Mouse (Mus musculus) liver, adult 2 months (tissue): ENCODE measurements around the gene Cdh4. TPM values are rescaled to one million over a fixed set of nuclear protein-coding genes. Genes with fewer than 3 reads are reported as not detected.

Experiments used
- DNase-seq: peaks from one replicate; pipeline ENCODE4 v3.0.0-alpha.2; 2011; ENCODE audit warnings: low read depth, low spot score; ENCODE audit errors: extremely low read depth
- H3K27ac ChIP-seq: fragments of 200-500 bp; replicated peaks from 2 replicates; pipeline ENCODE4 v1.5.1; 2012; ENCODE audit warnings: low read depth, mild to moderate bottlenecking, control low read depth, inconsistent platforms, low read length; ENCODE audit not compliant: insufficient read depth
- H3K27me3 ChIP-seq: fragments of 200-500 bp; 2 replicates; pipeline ENCODE4 v1.6.1; 2012; ENCODE audit warnings: mild to moderate bottlenecking, moderate library complexity, low read length, inconsistent platforms; ENCODE audit not compliant: control insufficient read depth, insufficient read depth
- H3K36me3 ChIP-seq: fragments of 200-500 bp; 2 replicates; pipeline ENCODE4 v1.6.1; 2012; ENCODE audit warnings: low read length, inconsistent platforms; ENCODE audit not compliant: control insufficient read depth, insufficient read depth
- H3K4me1 ChIP-seq: fragments of 200-500 bp; 2 replicates; pipeline ENCODE4 v1.6.1; 2011; ENCODE audit warnings: low read length; ENCODE audit not compliant: control insufficient read depth, insufficient read depth
- H3K4me3 ChIP-seq: fragments of 200-500 bp; 2 replicates; pipeline ENCODE4 v1.5.1; 2011; ENCODE audit warnings: low read depth, mild to moderate bottlenecking, control low read depth, low read length, moderate library complexity; ENCODE audit not compliant: insufficient read depth
- H3K79me2 ChIP-seq: fragments of 200-500 bp; 2 replicates; pipeline ENCODE4 v1.6.1; 2012; ENCODE audit warnings: inconsistent platforms, mild to moderate bottlenecking, low read length, moderate library complexity; ENCODE audit not compliant: control insufficient read depth, insufficient read depth
- H3K9ac ChIP-seq: fragments of 200-500 bp; 2 replicates; pipeline ENCODE4 v1.6.1; 2012; ENCODE audit warnings: low read depth, mild to moderate bottlenecking, control low read depth, inconsistent platforms, low read length
- CTCF ChIP-seq: fragments of 200-500 bp; IDR thresholded peaks from 2 replicates; pipeline ENCODE4 v1.5.1; 2011; ENCODE audit warnings: low read depth, low read length, control low read depth
- POLR2A ChIP-seq: fragments of 200-500 bp; IDR thresholded peaks from 2 replicates; pipeline ENCODE4 v1.6.1; 2011; ENCODE audit warnings: low read length, control low read depth; ENCODE audit not compliant: insufficient read depth; ENCODE audit errors: extremely low read depth
- WGBS: fragments of 180-500 bp; shearing (Covaris S2); methylation state at CpG from one replicate; pipeline ENCODE4 v1.1.7; 2018; 5-methylcytosine and 5-hydroxymethylcytosine counted together
- polyA plus RNA-seq: library from polyadenylated mRNA; depleted of rRNA; stranded (reverse); fragments of >200 nt; gene quantifications from 2 replicates; pipeline ENCODE4 v1.2.3, GENCODE M21; 2012
- total RNA-seq: library from RNA; depleted of rRNA; stranded (reverse); fragments of >200 nt; gene quantifications from 2 replicates; pipeline ENCODE4 v1.2.3, GENCODE M21; 2014

The Cdh4 gene
- total and polyA plus RNA-seq, 2 experiments = 0.18 to 0.37 TPM

GRCm38 (mm10) chr2:179921021-179921653, 478.9 kb downstream of the Cdh4 start:
- Histone ChIP-seq H3K9ac (no peak overlapping the region), H3K4me3 (no peak overlapping the region), H3K79me2 (no peaks in the 10 kb centered on the region), H3K27me3 (no peaks in the 10 kb centered on the region), H3K4me1 (no peaks in the 10 kb centered on the region), H3K27ac (no peak overlapping the region), H3K36me3 (peaks cover 20% of the 10 kb centered on the region)
- WGBS = 95% methylated on average over 8 of the region's 8 CpGs
- no peak for DNase-seq
- no peak for TF ChIP-seq CTCF
- no peak for TF ChIP-seq POLR2A

- Histone ChIP-seq H3K9ac (no peak overlapping the region), H3K27me3 (no peaks in the 10 kb centered on the region), H3K4me1 (no peaks in the 10 kb centered on the region), H3K27ac (no peak overlapping the region), H3K4me3 (no peak overlapping the region), H3K36me3 (peaks cover 21% of the 10 kb centered on the region), H3K79me2 (no peaks in the 10 kb centered on the region)
- no peak for DNase-seq
- TF ChIP-seq CTCF (no peak), POLR2A (no peak)
- 90% methylated on average over 6 of the region's 6 CpGs for WGBS
Measured at GRCm38 (mm10) chr2:179924038-179924437, 481.8 kb downstream of the Cdh4 start.

GRCm38 (mm10) chr2:179929166-179929565, 486.9 kb downstream of the Cdh4 start:
- WGBS = 89% methylated on average over 13 of the region's 13 CpGs

GRCm38 (mm10) chr2:179931741-179932140, 489.5 kb downstream of the Cdh4 start:
- H3K27ac ChIP-seq = no peak overlapping the region
- H3K36me3 ChIP-seq = peaks cover 4% of the 10 kb centered on the region; the same call in 1 of the 2 replicates
- no peaks in the 10 kb centered on the region for H3K27me3 ChIP-seq
- no peak for DNase-seq
- no peaks in the 10 kb centered on the region for H3K4me1 ChIP-seq
- no peak overlapping the region for H3K9ac ChIP-seq
- no peaks in the 10 kb centered on the region for H3K79me2 ChIP-seq
- 94% methylated on average over 16 of the region's 16 CpGs for WGBS
- no peak overlapping the region for H3K4me3 ChIP-seq
- TF ChIP-seq POLR2A (no peak), CTCF (no peak)

More at GRCm38 (mm10) chr2:179929166-179929565, 486.9 kb downstream of the Cdh4 start:
- H3K36me3 ChIP-seq = peaks cover 5% of the 10 kb centered on the region; the same call in 1 of the 2 replicates
- H3K4me1 ChIP-seq = no peaks in the 10 kb centered on the region
- DNase-seq = no peak
- no peaks in the 10 kb centered on the region for H3K27me3 ChIP-seq
- H3K9ac ChIP-seq = no peak overlapping the region
- H3K27ac ChIP-seq = no peak overlapping the region
- no peak for TF ChIP-seq CTCF
- no peak for TF ChIP-seq POLR2A
- no peak overlapping the region for H3K4me3 ChIP-seq
- no peaks in the 10 kb centered on the region for H3K79me2 ChIP-seq

GRCm38 (mm10) chr2:179934165-179934564, 491.9 kb downstream of the Cdh4 start:
- Histone ChIP-seq H3K4me3 (no peak overlapping the region), H3K27ac (no peak overlapping the region), H3K27me3 (no peaks in the 10 kb centered on the region), H3K36me3 (no peaks in the 10 kb centered on the region), H3K9ac (no peak overlapping the region), H3K79me2 (peaks cover 8% of the 10 kb centered on the region; the same call in 1 of the 2 replicates), H3K4me1 (no peaks in the 10 kb centered on the region)
- WGBS = 72% methylated on average over 3 of the region's 3 CpGs
- TF ChIP-seq CTCF (no peak), POLR2A (no peak)
- DNase-seq = no peak

- no peak overlapping the region for H3K27ac ChIP-seq
- 86% methylated on average over 4 of the region's 4 CpGs for WGBS
- H3K4me1 ChIP-seq = no peaks in the 10 kb centered on the region
Measured at GRCm38 (mm10) chr2:179937091-179937490, 494.9 kb downstream of the Cdh4 start.

More at GRCm38 (mm10) chr2:179937091-179937490, 494.9 kb downstream of the Cdh4 start:
- H3K27me3 ChIP-seq = no peaks in the 10 kb centered on the region
- H3K4me3 ChIP-seq = no peak overlapping the region
- H3K9ac ChIP-seq = no peak overlapping the region
- H3K36me3 ChIP-seq = no peaks in the 10 kb centered on the region
- peaks cover 26% of the 10 kb centered on the region; the same call in 1 of the 2 replicates for H3K79me2 ChIP-seq
- DNase-seq = no peak
- TF ChIP-seq CTCF (no peak), POLR2A (no peak)
